Mouse (Mus musculus) gastrocnemius, adult 2 months (tissue): ENCODE measurements at regions not wholly inside any gene's neighbourhood (a gene's known extent, or its start where the extent isn't known, plus 50 kb on each side); places are given as distances from the start of the nearest gene placed in this dataset.

Source experiments
- DNase-seq: peaks from one replicate; pipeline ENCODE4 v3.0.0; 2022
- H3K27ac ChIP-seq: fragments of 200-600 bp; 2 replicates; pipeline ENCODE4 v1.8.1; 2022; ENCODE audit warnings: mild to moderate bottlenecking
- H3K4me3 ChIP-seq: fragments of 200-600 bp; 2 replicates; pipeline ENCODE4 v1.8.1; 2022; ENCODE audit warnings: mild to moderate bottlenecking, moderate library complexity
- CTCF ChIP-seq: fragments of 200-600 bp; IDR thresholded peaks from 2 replicates; pipeline ENCODE4 v1.8.1; 2022; ENCODE audit warnings: antibody characterized with exemption, mild to moderate bottlenecking, moderate library complexity
- intact Hi-C: fragments of 180-260 bp; cut with DNase I; formaldehyde crosslinking; loops from one replicate; pipeline ENCODE4 v1.15.1; 2025

DNA sequence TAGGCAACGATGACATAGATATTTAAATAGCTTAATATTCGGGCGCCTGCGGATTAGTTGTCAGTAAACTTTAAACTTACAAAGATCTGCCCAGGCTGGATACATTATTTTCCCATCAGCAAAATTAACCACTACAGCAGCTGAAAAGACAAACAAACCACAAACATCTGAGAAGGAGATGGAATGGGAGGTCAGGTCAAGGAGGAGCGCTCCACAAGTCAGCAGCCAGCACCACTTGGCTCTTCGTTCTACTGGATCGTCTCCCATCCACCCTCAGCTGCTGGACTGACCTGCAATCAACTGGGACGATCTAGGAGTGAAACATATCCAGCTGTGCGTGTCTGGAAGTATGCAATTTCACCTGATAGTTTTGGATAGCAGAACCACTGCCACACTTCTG lies 599.3 kb downstream of the Ptprc start:
- H3K27ac ChIP-seq: no peak overlapping the region
- peak; percentile 57 for DNase-seq
- no peak for TF ChIP-seq CTCF
- H3K4me3 ChIP-seq: no peak overlapping the region
- intact Hi-C loops: no loop called here

DNA sequence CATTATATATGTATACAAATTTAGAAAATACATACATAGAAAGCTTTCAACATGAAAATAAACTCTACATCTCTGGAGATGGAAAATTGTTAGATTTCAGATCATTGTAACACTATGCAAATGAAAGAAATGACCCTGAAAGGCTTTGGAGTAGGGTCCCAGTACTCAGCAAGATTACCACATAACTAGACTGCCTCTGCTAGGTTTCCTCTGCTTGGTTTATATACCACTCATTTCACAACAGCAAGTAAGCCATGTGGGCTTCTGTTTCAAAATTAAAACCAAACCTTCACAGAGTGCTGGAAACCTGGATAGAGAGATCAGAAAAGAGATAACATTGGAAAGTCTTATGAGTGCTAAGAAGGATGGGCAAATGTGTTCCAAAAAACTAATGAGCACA lies 600.1 kb downstream of the Ptprc start:
- no peak overlapping the region for H3K4me3 ChIP-seq
- intact Hi-C loops: no loop called here
- no peak for TF ChIP-seq CTCF
- H3K27ac ChIP-seq: no peak overlapping the region
- no peak for DNase-seq

DNA sequence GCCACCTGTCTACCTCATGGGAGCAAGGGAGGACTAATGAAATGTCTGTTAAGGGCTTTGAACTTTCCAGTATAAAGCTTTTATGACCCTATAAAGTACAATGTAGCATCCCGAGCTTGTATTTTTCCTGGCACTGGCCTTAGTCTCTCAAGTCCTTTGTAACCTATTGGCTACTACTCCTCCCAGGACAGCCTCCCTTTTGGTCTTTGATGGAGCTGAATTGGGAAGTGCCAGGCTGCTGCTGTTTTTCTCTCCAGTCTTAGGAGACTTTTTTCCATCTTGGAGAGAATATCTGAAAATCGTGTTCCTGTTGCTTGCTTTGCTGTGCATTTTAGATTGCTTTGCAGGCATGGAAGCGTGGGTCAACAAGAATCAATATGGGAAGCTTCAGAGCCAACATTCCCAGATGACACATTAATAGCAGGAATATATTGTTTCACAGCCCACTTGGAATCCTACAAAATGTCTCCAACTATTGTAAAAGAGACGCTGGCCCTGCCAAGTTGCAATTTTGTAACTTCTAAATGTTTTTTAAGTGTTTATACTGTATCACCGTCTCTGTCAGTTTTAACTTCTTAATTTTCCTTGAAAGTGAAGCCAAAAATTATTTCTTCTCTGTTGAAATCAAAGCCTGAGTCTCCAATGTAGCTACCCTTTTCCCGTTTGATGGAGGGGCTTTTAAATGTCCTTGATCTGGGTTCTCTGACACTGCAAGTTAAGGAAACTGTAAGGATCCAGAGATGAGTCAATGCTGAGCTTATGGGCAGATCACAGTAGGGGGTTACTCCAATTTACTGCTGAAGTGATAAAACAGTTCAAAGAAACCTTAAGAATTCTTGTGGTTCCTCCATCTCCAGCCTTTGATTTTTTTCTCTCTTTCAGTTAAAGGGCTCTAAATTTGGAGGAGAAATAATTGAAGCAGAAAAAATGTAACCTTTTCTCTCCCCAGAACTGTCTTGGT lies 603.3 kb downstream of the Ptprc start:
- intact Hi-C loops: no loop called here
- TF ChIP-seq CTCF: no peak
- no peak for DNase-seq
- Histone ChIP-seq H3K4me3 (no peak overlapping the region), H3K27ac (no peak overlapping the region)

DNA sequence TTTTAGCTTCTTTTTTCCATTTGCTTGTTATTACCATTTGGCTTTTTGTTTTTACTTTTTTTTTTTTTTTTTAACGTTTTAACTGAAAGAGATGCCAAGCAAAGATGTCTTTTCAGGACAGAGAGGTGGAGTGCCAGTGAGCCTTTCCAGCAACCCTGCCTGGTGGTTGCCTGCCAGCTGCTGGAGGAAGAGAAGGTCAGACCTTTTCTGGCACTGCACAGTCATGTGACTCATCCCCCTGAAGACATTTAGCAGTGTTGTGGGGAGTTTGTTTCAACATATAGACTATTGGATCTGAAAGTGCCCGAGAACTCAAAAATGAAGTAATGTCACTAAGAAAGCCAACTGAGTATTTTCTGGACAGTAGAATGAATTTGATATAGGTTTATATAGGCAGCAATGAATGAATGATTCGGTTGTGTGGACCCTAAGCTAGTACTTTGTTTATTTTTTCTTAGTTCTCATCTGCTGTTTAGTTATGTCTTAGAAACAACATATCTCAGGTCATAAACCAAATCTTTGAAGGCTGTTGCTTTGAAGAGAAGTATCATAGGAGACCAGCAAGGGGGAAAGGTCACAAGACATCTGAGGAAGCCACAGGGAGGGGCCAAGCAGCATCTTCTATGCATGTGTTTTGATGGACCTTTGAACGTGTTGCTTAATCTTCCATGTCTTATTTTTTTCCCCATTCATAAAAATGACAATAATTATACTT lies 604.2 kb downstream of the Ptprc start:
- DNase-seq: peak; percentile 66

DNA sequence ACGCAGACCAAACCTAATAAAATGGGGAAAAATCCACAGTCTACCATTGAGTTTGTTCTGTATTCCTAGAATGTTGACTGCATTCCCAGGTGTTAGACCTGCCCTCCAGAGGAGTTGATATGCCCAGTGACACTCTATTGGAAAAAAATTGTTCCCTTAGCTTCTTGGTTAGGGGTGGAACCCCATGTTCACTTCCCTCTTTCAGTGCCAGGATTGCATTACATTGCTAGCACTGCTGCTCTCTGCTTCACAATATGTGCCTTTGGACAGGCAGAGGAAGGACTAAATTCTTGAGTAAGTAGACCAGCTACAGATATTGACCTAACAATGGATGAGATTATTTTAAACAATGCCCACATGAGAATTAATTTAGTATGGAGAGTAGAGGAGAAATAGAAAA lies 607.3 kb upstream of the Nr5a2 start:
- intact Hi-C loops: no loop called here
- Histone ChIP-seq H3K27ac (no peak overlapping the region), H3K4me3 (no peak overlapping the region)
- DNase-seq: no peak
- TF ChIP-seq CTCF: no peak

More for the DNA sequence above, 604.2 kb downstream of the Ptprc start:
- TF ChIP-seq CTCF: no peak
- Histone ChIP-seq H3K4me3 (no peak overlapping the region), H3K27ac (no peak overlapping the region)
- intact Hi-C loops: no loop called here

DNA sequence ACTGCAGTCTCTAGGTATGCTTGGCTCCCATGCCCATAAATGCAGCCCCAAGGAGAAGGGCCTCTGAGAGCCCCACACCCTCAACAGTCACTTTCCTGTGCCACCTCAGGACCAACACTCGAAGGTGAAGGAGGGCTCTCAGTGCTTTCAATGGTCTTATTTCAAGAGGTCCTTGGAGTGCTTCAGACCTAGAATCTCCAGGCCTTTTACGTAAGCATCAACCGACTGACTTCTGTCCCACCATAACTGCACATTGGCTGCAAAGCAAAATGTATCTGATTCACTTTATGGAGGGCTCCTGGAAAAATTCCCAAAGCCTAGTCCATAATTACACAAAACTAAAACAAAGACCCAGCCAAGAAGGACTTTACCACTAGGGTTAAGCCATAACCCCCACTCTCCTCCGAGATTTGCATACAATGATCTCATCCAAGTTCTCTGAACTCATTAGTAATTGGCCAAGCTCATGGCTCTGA lies 605.4 kb upstream of the Nr5a2 start:
- no peak overlapping the region for H3K27ac ChIP-seq
- H3K4me3 ChIP-seq: no peak overlapping the region
- intact Hi-C loops: no loop called here
- DNase-seq: no peak
- no peak for TF ChIP-seq CTCF

DNA sequence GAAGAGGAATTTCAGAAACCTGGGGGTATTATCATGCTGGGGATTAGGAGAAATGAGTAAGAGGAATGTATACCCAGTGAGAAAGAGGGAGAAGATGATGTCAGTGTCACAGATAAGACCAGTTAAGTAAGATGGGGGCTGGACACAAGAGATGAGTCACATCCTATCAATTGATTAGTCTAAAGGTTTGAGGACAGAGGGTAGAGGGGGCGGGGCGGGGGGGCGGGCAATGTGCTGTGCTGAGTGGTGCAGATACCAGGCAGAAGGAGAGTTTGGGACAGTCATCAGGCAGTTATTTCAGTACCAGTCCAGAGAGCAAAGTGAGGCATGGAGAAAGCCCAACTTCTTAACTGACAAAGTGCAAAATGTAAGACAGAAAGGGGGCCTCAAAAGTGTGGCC lies 601.4 kb upstream of the Nr5a2 start:
- Histone ChIP-seq H3K4me3 (no peak overlapping the region), H3K27ac (no peak overlapping the region)
- no peak for TF ChIP-seq CTCF
- DNase-seq: no peak
- intact Hi-C loops: no loop called here

DNA sequence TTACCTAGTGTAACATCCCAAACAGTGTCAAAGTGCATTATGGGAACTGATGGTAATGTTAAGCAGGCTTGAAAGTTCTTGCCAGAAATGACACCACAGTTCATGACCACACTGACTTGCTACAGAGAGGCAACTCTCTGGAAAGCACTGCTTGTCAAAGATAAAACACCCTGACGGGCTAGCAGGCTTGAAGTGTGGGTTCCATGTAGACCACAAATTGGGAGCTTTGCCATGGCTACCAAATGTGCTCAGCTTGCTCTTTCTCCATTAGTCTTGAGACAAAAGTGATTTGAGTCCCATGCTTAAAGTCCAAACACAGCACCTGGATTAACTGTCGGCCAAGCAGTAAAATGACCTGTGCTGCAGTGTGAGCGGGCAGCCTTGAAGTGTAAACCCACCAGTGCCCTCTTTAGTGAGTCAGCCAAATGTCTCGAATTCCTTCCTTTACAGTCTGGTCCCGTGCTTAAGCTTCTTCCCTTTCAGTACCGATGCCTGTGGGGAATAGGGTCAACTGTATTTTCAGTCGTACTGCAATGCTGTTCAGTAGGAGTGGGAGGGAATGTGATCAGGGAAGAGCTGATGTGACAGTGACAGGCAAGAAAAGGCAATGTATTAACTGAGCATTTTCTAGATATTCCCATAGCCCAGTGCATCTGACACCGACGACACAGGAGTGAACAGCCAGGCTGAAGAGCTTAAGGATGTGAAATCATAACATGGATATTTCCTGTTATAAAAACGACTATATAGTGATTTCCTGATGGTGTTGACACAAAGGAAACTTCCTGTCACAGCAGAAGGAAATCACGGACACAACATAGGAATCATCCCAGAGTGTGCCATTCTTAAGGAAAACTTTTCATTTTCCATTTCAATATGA lies 600.4 kb upstream of the Nr5a2 start:
- no peak overlapping the region for H3K27ac ChIP-seq

DNA sequence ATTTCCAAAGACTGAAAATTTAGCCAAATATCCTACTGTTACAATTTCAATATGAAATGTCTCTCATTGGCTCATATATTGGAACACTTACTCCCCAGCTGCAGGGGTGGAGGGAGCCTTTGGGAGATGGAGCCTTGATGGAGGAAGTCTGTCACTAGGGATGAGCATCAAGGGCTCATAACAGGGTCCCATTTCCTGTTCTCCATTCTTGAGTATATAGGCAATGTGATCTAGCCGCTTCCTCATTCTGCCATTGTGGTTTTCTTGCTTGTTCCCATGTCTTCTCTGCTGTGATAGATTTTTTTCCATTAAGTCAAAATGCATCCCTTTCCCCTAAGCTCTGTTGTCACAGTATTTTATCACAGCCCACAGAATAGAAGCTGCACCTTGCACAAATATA lies 589.4 kb upstream of the Nr5a2 start:
- intact Hi-C loops: no loop called here
- DNase-seq: no peak
- TF ChIP-seq CTCF: no peak
- Histone ChIP-seq H3K4me3 (no peak overlapping the region), H3K27ac (no peak overlapping the region)

More for the DNA sequence above, 600.4 kb upstream of the Nr5a2 start:
- TF ChIP-seq CTCF: no peak
- no peak overlapping the region for H3K4me3 ChIP-seq
- intact Hi-C loops: no loop called here
- DNase-seq: no peak

DNA sequence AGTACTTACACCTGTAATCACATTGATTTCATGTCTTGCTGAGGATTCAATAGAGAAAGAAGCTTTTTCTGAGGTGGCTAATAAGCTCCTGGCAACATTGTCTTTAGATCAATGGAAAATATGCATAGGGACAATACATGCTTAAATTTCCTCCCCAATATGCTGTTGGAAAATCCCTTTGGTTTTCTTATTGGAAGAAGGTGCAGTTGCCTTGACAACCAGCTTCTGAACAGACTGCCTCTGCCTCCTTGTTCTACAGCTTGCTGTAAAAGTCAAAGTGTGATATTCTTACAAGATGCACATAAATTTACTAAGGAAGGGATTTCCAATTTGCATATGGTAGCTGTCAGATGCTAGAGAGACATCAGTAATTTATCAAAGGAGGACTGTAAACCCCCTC lies 585.4 kb upstream of the Nr5a2 start:
- TF ChIP-seq CTCF: no peak
- no peak overlapping the region for H3K27ac ChIP-seq
- intact Hi-C loops: no loop called here
- no peak overlapping the region for H3K4me3 ChIP-seq
- no peak for DNase-seq

DNA sequence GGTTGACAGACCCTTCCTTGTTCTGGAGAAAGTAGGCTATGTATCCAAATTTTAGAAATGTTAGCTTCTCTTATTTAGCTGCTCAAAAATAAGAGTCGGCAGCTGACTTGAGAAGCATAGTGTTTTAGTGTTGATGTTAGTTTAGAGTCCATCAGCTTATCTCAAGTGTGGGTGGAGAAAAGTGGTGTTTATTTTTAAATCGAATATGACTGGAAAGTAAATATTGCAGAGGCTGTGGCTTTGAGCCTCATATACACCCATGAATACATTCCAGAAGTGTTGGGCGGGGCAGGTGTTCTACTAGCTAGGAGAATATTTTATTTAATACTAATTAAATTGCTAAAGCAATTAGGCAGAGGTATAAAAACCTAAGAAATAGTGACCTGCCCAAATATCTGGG lies 583.6 kb upstream of the Nr5a2 start:
- TF ChIP-seq CTCF: no peak
- DNase-seq: no peak
- Histone ChIP-seq H3K27ac (no peak overlapping the region), H3K4me3 (no peak overlapping the region)
- intact Hi-C loops: no loop called here

DNA sequence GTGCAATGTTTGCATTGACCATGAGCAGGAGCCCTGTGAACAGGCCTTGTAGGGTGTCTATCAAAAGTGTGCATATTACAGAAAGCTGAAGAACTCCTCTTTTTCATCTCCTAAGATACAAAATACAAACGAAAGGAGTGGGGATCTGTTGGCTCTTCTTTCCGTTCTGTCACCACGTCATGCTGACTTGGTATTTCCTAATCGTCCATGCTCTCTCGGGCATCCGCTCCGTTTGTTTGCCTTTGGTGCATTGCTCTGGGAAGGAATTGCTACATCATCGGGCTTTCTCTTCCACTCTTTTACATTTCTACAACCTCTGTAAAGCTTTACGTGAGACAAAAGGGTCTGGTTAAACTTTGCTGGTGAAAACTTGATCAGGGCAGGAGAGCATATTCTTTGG lies 581.2 kb upstream of the Nr5a2 start:
- no peak for DNase-seq
- Histone ChIP-seq H3K4me3 (no peak overlapping the region), H3K27ac (no peak overlapping the region)
- TF ChIP-seq CTCF: no peak
- intact Hi-C loops: no loop called here
